Comparison of ENCODE assay signal across 11 mouse cellular contexts in genomic region chr12:80834156-80834900, GRCm38 (mm10). TPM values are rescaled to one million over a fixed set of nuclear protein-coding genes. Genes with fewer than 3 reads are reported as not detected.
DNase-seq lines count a peak whose midpoint lies in the region; ATAC-seq and TF ChIP-seq lines count a peak whose summit lies in the region.
"Had no signal": no experiment of that assay in that cellular context is flagged by ENCODE, and none has a peak within 500 bp of the region (broad histone marks: within the 10 kb centered on the region; RNA-seq: fewer than 3 reads in every experiment).

No protein-coding gene starts in this region.

- H3K36me3 ChIP-seq in embryonic facial prominence, embryonic 14.5 days (ENCODE audit: control insufficient read depth, insufficient read depth, low read length), result peaks cover 3% of the 10 kb centered on the region; the same call in 1 of the 2 replicates
- peaks cover 7% of the 10 kb centered on the region for H3K36me3 ChIP-seq in embryonic facial prominence, embryonic 10.5 days (replicated peaks)
- 0 out of 2 replicates have a peak, but pooled peaks cover 3% of the 10 kb centered on the region for H3K36me3 ChIP-seq in lung, embryonic 14.5 days (ENCODE audit: insufficient read depth)
- H3K36me3 ChIP-seq in thymus, adult 2 months (ENCODE audit: control insufficient read depth, insufficient read depth, low read length), result peaks cover 3% of the 10 kb centered on the region; the same call in 1 of the 2 replicates
- no peaks in the 10 kb centered on the region for H3K36me3 ChIP-seq in hindbrain, embryonic 12.5 days
- H3K36me3 ChIP-seq: midbrain, embryonic 15.5 days had no signal

- no peaks in the 10 kb centered on the region for H3K9me3 ChIP-seq in embryonic facial prominence, embryonic 14.5 days (ENCODE audit: control insufficient read depth, low read length)
- H3K9me3 ChIP-seq in embryonic facial prominence, embryonic 10.5 days, result no peaks in the 10 kb centered on the region
- H3K9me3 ChIP-seq in lung, embryonic 14.5 days (ENCODE audit: low read depth, low read length), result no peaks in the 10 kb centered on the region
- no peaks in the 10 kb centered on the region for H3K9me3 ChIP-seq in hindbrain, embryonic 12.5 days (replicated peaks)
- H3K9me3 ChIP-seq: limb, embryonic 10.5 days; midbrain, embryonic 15.5 days had no signal

- peak; percentile 54 for DNase-seq in embryonic facial prominence, embryonic 14.5 days (ENCODE audit: low spot score)
- no peak for DNase-seq in embryonic facial prominence, embryonic 10.5 days (ENCODE audit: low spot score)
- peak; percentile 49 for DNase-seq in 3T3-L1 (ENCODE audit: low read depth, low spot score)
- DNase-seq in cerebellum, postnatal 36 days, result peak; percentile 67 to 71
- peak; percentile 54 for DNase-seq in lung, embryonic 14.5 days
- DNase-seq in thymus, adult 2 months, result no peak

- TF ChIP-seq CTCF in lung, embryonic 14.5 days (IDR thresholded peaks at IDR 0.05; ENCODE audit: low read depth), result no peak
- no peak for TF ChIP-seq CTCF in thymus, adult 2 months (IDR thresholded peaks at IDR 0.05; ENCODE audit: borderline replicate concordance, control insufficient read depth, extremely low read depth, insufficient read depth, low read length, poor library complexity)

- H3K27ac ChIP-seq in embryonic facial prominence, embryonic 14.5 days (replicated peaks; ENCODE audit: low read depth, low read length), result no peak overlapping the region
- H3K27ac ChIP-seq in embryonic facial prominence, embryonic 10.5 days (replicated peaks), result no peak overlapping the region
- H3K27ac ChIP-seq in lung, embryonic 14.5 days (ENCODE audit: low read depth), result no peak overlapping the region
- H3K27ac ChIP-seq in thymus, adult 2 months (ENCODE audit: control insufficient read depth, insufficient read depth, low read length), result no peak overlapping the region
- no peak overlapping the region for H3K27ac ChIP-seq in hindbrain, embryonic 12.5 days
- H3K27ac ChIP-seq: hindbrain, postnatal 0 days; limb, embryonic 10.5 days; midbrain, embryonic 15.5 days had no signal

- no peak overlapping the region for H3K9ac ChIP-seq in embryonic facial prominence, embryonic 14.5 days (ENCODE audit: low read depth, low read length)
- no peak overlapping the region for H3K9ac ChIP-seq in lung, embryonic 14.5 days
- H3K9ac ChIP-seq in hindbrain, embryonic 12.5 days, result no peak overlapping the region
- H3K9ac ChIP-seq: midbrain, embryonic 15.5 days had no signal

- no peak for ATAC-seq in embryonic facial prominence, embryonic 14.5 days (ENCODE audit: low read depth)
- ATAC-seq in lung, embryonic 14.5 days (ENCODE audit: insufficient read depth), result no peak
- no peak for ATAC-seq in granulocyte monocyte progenitor cell, adult 5-6 weeks (replicated peaks; ENCODE audit: poor library complexity, severe bottlenecking)
- no peak for ATAC-seq in hindbrain, embryonic 12.5 days (ENCODE audit: low FRiP score)
- ATAC-seq: hindbrain, postnatal 0 days; midbrain, embryonic 15.5 days had no signal

- no peaks in the 10 kb centered on the region for H3K27me3 ChIP-seq in embryonic facial prominence, embryonic 14.5 days (replicated peaks; ENCODE audit: control insufficient read depth, insufficient read depth, low read length)
- no peaks in the 10 kb centered on the region for H3K27me3 ChIP-seq in embryonic facial prominence, embryonic 10.5 days (replicated peaks; ENCODE audit: low read depth, poor library complexity, severe bottlenecking)
- H3K27me3 ChIP-seq in lung, embryonic 14.5 days (ENCODE audit: insufficient read depth, low read length), result no peaks in the 10 kb centered on the region
- no peaks in the 10 kb centered on the region for H3K27me3 ChIP-seq in thymus, adult 2 months (ENCODE audit: control insufficient read depth, insufficient read depth, low read length)
- H3K27me3 ChIP-seq in hindbrain, embryonic 12.5 days, result no peaks in the 10 kb centered on the region
- H3K27me3 ChIP-seq: midbrain, embryonic 15.5 days had no signal

- H3K4me3 ChIP-seq in embryonic facial prominence, embryonic 14.5 days (ENCODE audit: low read depth, low read length), result no peak overlapping the region
- H3K4me3 ChIP-seq in embryonic facial prominence, embryonic 10.5 days, result no peak overlapping the region
- H3K4me3 ChIP-seq in lung, embryonic 14.5 days (ENCODE audit: low read depth, low read length), result no peak overlapping the region
- H3K4me3 ChIP-seq in thymus, adult 2 months (ENCODE audit: control insufficient read depth, insufficient read depth, low read length), result no peak overlapping the region
- H3K4me3 ChIP-seq in hindbrain, embryonic 12.5 days, result no peak overlapping the region
- H3K4me3 ChIP-seq: limb, embryonic 10.5 days; midbrain, embryonic 15.5 days had no signal

- TF ChIP-seq POLR2A in thymus, adult 2 months (IDR thresholded peaks at IDR 0.05; ENCODE audit: control insufficient read depth, extremely low read depth, insufficient read depth, low read length, poor library complexity), result no peak

- H3K4me2 ChIP-seq in embryonic facial prominence, embryonic 14.5 days (ENCODE audit: low read depth, low read length), result no peak overlapping the region
- H3K4me2 ChIP-seq in lung, embryonic 14.5 days, result no peak overlapping the region
- no peak overlapping the region for H3K4me2 ChIP-seq in hindbrain, embryonic 12.5 days (replicated peaks)
- H3K4me2 ChIP-seq: midbrain, embryonic 15.5 days had no signal

- WGBS in embryonic facial prominence, embryonic 14.5 days, result 84% methylated on average over 3 of the region's 3 CpGs
- 92% methylated on average over 3 of the region's 3 CpGs for WGBS in embryonic facial prominence, embryonic 10.5 days
- WGBS in lung, embryonic 14.5 days, result 80% methylated on average over 3 of the region's 3 CpGs
- WGBS in thymus, adult 2 months, result 65% methylated on average over 3 of the region's 3 CpGs
- WGBS in hindbrain, embryonic 12.5 days, result 98% methylated on average over 3 of the region's 3 CpGs

- H3K4me1 ChIP-seq in embryonic facial prominence, embryonic 14.5 days (ENCODE audit: control insufficient read depth, insufficient read depth, low read length), result no peaks in the 10 kb centered on the region; the same call in 1 of the 2 replicates
- H3K4me1 ChIP-seq in embryonic facial prominence, embryonic 10.5 days, result no peaks in the 10 kb centered on the region
- peaks cover 10% of the 10 kb centered on the region for H3K4me1 ChIP-seq in lung, embryonic 14.5 days (ENCODE audit: insufficient read depth)
- peaks cover 6% of the 10 kb centered on the region for H3K4me1 ChIP-seq in thymus, adult 2 months (replicated peaks; ENCODE audit: control insufficient read depth, insufficient read depth, low read length)
- 0 out of 2 replicates have a peak, but pooled peaks cover 2% of the 10 kb centered on the region for H3K4me1 ChIP-seq in hindbrain, embryonic 12.5 days
- H3K4me1 ChIP-seq: midbrain, embryonic 15.5 days had no signal

RNA-seq across cellular contexts. Expression of gene Susd6, which starts 44.0 kb away (rescaled TPM):
- 20.6 and 21.0 TPM in 2 replicates for polyA plus RNA-seq in embryonic facial prominence, embryonic 14.5 days (2014; fragmentation: Nextera tagmentation; extraction: Ambion mirVana)
- 13.6 and 13.8 TPM in 2 replicates for polyA plus RNA-seq in embryonic facial prominence, embryonic 10.5 days (2016; fragmentation: Nextera tagmentation; extraction: Ambion mirVana)
- 20.5 and 21.2 TPM in 2 replicates for polyA plus RNA-seq in lung, embryonic 14.5 days (2014; fragmentation: Nextera tagmentation; extraction: Ambion mirVana)
- 81.3 and 81.8 TPM in 2 replicates for polyA plus RNA-seq in thymus, adult 2 months (2012; rRNA removed)
- 21.7 and 22.0 TPM in 2 replicates for total RNA-seq in granulocyte monocyte progenitor cell, adult 5-6 weeks (2014; fragmentation: Nextera tagmentation)
- total RNA-seq in granulocyte monocyte progenitor cell, adult 5-6 weeks (2017), result 14.0 and 16.4 TPM in 2 replicates
- 18.8 and 19.3 TPM in 2 replicates for polyA plus RNA-seq in hindbrain, embryonic 12.5 days (2016; fragmentation: Nextera tagmentation; extraction: Ambion mirVana)

Comparison
In these comparisons a context has a peak if more than half of its experiments do, and no peak if none do; other contexts are left out.
1. DNase-seq: peak in embryonic facial prominence, embryonic 14.5 days (single experiment), 3T3-L1 (single experiment), cerebellum, postnatal 36 days (2 of 2) and lung, embryonic 14.5 days (single experiment); none in embryonic facial prominence, embryonic 10.5 days (single experiment) and thymus, adult 2 months (single experiment).